Mouse (Mus musculus): ENCODE results near the gene Slc43a2.
A peak's percentile ranks its signal among the peaks of the same experiment; 100 is the strongest.
"Not testable (repeated sequence)": the region's sequence is repeated elsewhere in the genome, so short reads cannot be mapped to it uniquely, and the experiment has no call there.

Gene Slc43a2

DNA sequence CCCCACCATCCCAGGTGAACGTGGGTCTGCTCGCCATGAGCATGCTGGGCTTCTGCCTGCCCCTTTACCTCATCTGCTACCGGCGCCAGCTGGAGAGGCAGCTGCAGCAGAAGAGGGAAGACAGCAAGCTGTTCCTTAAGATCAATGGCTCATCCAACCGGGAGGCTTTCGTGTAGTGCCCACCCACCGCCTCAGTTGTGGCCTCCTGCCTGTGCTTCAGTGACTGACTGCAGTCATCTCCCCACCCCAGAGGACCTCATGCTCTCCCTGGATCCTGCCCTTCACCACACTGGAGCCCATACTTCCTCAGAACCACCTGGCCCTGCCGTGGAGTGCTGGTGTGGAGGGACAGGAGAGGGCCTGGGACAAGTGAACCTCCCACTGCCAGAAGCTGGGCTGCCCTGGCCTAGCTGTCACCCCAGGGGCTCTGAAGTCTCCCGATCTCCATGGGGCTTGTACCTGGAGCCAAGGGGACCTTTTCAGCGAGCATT, 40.9 kb downstream of the Slc43a2 start:
- no peak for DNase-seq (ENCODE audit: low spot score)

- peak; percentile 97 for DNase-seq (ENCODE audit: low spot score)
Measured at GRCm38 (mm10) chr11:75572854-75573650, 41.6 kb downstream of the Slc43a2 start.

GRCm38 (mm10) chr11:75574378-75575123, 43.1 kb downstream of the Slc43a2 start:
- no peak for DNase-seq (ENCODE audit: low spot score)

GRCm38 (mm10) chr11:75575560-75576123, 44.1 kb downstream of the Slc43a2 start:
- no peak for DNase-seq (ENCODE audit: low spot score)

- DNase-seq (ENCODE audit: low spot score) = no peak
Measured at GRCm38 (mm10) chr11:75578609-75579008, 47.1 kb downstream of the Slc43a2 start.

GRCm38 (mm10) chr11:75581495-75582149, 50.1 kb downstream of the Slc43a2 start:
- no peak for DNase-seq (ENCODE audit: low spot score)

DNA sequence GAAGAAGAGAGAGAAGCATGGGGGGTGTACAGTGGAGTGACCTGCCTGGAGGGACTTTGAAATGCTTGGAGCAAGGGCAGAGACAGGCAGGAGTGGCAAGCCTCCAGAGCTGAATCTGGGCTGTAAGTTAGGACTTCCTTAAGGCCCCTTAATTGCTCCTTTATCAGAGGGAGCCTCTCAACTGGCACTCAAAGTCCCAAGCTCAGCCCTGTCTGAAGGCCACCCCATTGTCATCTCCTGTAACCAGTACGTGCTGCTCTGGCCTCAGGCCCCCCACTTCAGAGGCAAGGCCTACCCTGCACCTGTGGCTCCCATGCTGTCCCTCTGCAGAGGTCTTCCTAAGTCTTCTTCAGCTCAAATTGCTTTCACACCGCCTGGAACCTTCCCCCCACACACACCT, 52.0 kb downstream of the Slc43a2 start:
- no peak for DNase-seq (ENCODE audit: low spot score)

DNA sequence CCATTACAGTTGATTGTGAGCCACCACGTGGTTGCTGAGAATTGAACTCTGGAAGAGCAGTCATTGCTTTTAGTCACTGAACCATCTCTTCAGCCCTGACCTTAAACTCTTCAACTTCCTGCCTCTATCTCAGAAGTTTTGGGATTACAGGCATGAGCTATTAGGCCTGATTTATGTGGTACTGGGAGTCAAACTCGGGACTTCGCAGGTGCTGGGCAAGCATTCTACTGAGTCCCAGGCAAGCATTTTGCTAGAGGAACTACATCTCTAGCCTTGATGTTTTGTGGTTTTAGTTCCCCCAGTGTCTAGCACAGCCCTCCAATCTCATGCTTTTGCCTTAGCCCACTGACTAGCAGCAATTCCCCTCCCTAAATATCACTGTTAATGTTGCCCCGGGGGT, 53.6 kb downstream of the Slc43a2 start:
- no peak for DNase-seq (ENCODE audit: low spot score)

DNA sequence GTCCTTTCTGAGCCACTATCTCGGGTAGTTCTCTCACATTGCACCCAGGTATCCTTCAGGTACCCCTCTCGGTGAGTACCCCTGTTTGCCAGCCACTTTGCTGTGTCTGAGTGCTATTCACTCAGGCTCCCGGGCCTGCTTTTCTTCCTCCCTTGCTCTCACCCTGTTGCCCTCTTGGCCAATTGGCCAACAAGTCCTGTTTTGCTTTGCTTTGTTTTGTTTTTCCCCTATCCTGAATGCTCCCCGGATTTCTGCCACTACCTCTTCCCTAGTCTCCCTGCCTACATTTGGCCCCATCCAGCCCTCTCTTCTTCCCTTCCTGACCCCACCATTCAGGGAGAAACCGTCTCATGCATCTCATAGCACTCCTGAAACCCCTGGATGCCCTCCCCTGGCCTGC, 54.5 kb downstream of the Slc43a2 start:
- no peak for DNase-seq (ENCODE audit: low spot score)

DNA sequence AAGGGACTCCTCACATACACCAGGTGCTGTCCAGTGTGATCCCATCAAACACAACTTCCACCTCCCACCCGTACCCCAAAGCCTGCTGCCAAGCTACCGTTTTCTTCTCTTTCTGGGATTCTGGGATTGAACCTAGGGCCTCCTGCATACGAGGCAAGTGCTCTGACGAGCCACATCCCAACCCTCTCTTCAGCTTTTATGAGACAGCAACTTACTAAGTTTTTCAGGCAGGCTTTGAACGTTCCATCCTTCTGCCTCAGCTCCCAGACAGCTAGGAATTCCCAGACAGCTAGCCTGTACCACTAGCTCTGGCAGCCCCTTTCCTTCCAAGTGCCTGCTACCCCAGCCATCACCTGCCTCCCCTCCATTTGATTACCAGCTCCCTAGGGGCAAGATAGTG, 55.5 kb downstream of the Slc43a2 start:
- DNase-seq (ENCODE audit: low spot score) = no peak

GRCm38 (mm10) chr11:75587493-75588284, 56.2 kb downstream of the Slc43a2 start, which contains the start of gene Pitpna:
Pitpna (plus strand) TSS chr11:75588097.
- peak; percentile 96 for DNase-seq (ENCODE audit: low spot score)

GRCm38 (mm10) chr11:75588285-75588941, 56.9 kb downstream of the Slc43a2 start:
- DNase-seq (ENCODE audit: low spot score) = peak; percentile 67

DNA sequence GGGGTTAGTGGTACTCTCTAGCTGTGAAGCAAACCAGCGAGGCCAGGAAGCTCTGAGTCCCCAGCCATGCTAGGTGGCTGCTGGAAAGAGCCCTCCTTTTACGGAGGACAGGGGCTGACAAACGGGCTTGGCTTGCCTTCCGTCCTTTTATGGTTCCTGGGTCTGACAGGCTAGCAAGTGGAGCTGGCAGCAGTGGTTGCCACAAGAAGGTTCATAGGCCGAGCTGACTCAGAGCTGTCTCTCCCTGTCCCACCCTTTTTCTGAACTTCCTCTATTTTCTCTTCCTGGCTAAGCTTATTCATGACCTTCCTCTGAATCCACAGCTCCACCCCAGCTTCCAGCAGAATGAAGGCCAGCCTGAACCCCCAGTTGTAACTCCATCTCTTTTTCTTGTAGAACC, 61.1 kb downstream of the Slc43a2 start:
- DNase-seq (ENCODE audit: low spot score) = no peak

DNA sequence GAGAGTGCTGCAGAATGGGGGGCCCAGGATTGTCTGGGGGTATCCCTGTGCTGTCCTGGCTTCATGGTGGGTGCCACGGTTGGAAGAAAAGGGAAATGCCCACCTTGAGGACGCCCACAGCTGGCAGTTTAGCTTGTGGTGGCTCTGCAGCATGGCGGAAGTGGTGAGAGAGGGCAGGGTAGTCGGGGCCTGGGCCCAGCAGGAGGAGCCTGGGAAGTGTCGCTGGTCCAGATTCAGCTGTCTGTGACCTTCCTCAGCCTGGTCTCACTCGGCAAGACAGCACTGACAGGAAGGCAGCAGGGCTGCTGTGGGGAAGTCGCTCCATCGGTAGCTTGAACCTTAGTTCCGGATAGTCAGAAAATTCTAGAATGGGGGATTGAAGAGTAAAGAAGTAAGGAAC, 62.9 kb downstream of the Slc43a2 start:
- no peak for DNase-seq (ENCODE audit: low spot score)

DNA sequence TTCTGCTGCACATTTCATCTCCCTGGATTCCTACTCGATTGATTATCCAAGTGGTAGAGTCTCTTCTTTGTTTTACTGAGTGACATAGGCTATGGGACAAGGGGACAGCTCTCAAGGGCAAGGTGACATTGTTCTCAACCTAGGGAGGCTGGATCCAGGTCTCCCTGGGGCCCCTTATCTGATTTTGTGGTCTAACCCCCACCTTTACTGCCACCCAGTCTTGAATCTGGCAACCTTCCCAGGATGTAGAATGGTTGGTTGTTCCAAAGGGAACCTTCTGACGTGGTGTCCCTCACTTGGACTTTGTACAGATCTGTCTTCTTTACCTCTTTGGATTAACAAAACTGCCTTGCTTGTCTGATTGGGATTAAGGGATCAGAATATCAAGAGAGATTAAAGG, 63.9 kb downstream of the Slc43a2 start:
- no peak for DNase-seq (ENCODE audit: low spot score)

DNA sequence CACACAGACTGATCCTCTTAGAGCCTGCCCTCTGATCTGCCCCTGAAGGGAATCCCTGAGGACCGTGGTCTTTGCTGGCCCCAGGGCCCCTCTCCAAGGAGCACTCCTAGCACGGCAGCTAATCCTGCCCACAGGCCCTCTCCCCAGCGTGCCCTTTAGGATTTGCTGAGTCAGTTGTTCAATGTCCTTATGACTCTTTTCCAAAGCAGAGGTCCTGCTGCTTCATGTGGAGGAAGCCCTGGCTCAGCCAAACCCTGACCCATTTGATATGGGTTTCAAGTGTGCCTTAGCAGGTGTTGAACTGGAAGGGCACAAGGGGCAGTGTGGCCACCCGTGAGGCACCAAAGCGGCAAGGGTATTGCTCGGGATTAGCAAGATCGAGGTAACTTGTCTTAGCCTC, 64.3 kb downstream of the Slc43a2 start:
- no peak for DNase-seq (ENCODE audit: low spot score)

GRCm38 (mm10) chr11:75596726-75597255, 65.3 kb downstream of the Slc43a2 start:
- DNase-seq (ENCODE audit: low spot score) = no peak

GRCm38 (mm10) chr11:75598004-75598403, 66.5 kb downstream of the Slc43a2 start:
- no peak for DNase-seq (ENCODE audit: low spot score)

DNA sequence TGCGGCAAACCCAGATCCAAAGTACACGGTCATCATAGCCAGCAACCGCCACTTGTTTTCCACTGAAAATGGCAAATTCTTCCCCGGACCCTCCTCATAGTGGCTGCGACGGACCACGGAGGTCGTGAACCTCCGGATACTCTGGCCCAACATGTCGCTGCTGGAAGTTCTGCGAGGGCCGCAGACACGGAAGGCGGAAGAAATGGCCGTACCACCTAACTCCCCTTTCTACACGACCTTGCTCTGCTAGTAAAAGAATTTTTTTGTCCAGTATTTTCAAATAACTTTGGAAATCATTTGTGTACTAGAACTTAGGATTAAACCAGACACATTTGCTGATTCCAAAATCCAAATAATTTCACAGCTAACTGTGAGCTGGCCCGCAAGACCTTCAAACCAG, 68.3 kb downstream of the Slc43a2 start:
- DNase-seq (ENCODE audit: low spot score) = not testable (repeated sequence)

DNA sequence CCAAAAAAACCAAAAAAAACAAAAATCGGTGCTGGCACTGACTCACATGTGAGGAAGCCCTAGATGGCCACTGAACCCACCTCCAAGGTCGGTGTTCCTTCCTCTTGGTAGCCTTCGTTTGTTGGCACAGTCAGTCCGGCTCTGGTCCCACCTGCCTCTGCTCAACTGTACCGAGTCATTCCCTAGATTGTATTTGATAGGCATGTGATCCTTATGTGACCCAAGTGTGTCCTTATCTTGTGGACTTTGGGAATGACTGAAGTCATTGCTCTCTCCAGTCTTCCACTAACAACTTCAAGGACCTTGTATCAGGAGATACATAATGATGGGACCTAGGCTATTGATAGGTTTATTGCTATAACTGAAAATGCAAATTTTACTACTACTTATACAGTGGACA, 73.3 kb downstream of the Slc43a2 start:
- no peak for DNase-seq (ENCODE audit: low spot score)

GRCm38 (mm10) chr11:75605318-75605717, 73.8 kb downstream of the Slc43a2 start:
- DNase-seq (ENCODE audit: low spot score) = no peak
